Mouse (Mus musculus): ENCODE measurements around the gene Fgfr2.

DNA sequence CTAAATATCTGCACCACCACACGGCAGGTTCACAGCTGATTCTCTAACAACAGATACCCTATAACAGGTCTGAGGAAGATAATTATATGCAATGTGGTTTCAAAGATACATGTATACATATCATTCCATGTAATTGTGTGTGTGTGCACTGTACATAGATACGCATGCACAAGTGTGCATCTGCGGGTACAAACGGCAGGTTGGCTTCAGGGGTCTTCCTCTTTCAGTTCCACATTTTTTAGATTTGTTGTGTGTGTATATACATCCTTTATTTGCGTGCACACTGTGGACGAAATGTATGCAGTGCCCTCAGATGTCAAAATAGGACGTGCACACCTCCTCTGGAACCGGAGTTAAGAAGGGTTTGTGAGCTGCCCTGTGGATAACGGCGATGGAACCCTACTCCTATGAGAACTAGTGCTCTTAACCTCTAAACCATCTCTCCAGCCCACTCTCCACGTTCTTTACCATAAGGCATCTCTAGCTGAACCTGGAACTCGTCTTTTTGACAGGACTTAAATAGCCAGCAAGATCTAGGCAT is 2575.4 kb downstream of the Fgfr2 start:
- TF ChIP-seq POLR2A (IDR thresholded peaks at IDR 0.05; ENCODE audit: borderline replicate concordance, extremely low read depth, insufficient read depth, insufficient read length, poor library complexity, severe bottlenecking): no peak
- no peak for TF ChIP-seq CTCF (IDR thresholded peaks at IDR 0.05; ENCODE audit: borderline replicate concordance, extremely low read depth, insufficient read depth, insufficient read length)

Data from brain, embryonic 14.5 days (tissue).